Mouse (Mus musculus): Measurements from ENCODE around the gene Gng7. TPM values are rescaled to one million over a fixed set of nuclear protein-coding genes. Genes with fewer than 3 reads are reported as not detected.

Gene Gng7
- total RNA-seq, 2 experiments from 2014 or later: 0.13 to 0.34 TPM

DNA sequence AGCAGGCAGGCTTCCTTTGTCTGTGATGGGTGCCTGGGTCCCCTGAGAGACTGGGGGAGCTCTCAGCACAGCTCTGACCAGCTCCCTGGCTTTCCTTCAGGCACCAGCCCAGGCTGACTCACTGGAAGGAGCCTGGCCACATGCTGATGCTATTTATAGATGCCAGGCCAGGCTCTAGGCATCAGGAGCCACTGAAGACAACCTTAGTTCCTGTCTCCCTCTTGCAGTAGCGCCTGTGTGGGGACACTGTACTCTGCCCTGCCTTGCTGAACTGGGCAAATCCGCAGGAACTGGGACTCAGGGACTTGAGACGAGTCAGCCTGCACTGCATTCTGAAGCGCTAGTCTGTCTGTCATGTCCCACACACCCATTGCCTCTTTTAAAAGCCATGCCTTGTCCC is 12.6 kb upstream of the Gng7 start:
- no peak for DNase-seq (ENCODE audit: low spot score)
- intact Hi-C loops (cut with DNase I): no loop called here

DNA sequence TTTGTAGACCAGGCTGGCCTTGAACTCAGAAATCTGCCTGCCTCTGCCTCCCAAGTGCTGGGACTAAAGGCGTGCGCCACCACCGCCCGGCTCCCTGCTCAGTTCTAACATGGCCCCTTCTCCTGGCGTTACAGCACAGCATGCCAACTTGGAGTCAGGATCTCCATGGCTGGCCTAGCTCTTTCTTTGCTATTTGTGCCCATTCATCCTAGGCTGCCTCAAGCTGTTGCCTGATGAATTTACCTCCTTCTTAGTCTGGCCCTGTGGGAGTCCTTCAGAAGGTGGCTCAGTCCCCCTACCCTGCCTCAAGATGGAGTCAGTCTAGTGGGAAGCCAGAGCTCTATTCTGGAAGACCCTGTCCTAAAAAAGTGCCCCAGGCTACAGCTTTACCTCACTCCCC is 12.1 kb upstream of the Gng7 start:
- intact Hi-C loops (cut with DNase I): no loop called here
- DNase-seq (ENCODE audit: low spot score): no peak

DNA sequence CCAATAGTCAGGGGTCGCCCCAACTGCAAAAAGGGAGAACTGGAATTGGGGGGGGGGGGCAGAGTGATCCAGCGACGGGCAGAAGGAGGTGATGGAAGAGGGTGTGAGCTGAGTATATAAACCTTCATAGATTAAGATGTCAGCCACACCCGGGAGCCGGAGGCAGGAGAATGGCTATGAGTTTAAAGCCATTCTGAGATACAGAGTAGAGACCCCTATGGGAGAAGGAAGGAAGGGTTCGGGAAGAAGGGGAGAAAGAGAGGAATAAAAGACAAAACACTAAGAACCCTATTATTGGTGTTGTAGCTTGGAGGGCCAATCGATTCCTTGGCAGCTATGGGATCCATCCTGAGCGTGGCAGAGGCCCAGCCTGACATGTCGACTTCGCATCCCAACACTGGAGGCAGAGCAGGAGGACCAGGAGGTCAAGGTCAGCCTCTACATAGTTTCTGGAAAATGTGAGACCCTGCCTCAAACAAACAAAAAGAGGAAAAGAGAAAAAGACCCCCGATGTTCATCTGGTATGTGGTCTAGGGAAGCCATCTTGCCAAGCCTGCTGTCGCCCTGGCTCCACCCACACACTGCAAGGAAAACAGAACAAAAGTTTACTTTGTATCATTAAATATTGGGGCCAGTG is 11.0 kb upstream of the Gng7 start, which contains the start of gene Diras1:
Gene Diras1, minus strand, starts transcription at position 24 of the 637 bp plus-strand sequence.
- intact Hi-C loops (cut with DNase I): no loop called here
- DNase-seq (ENCODE audit: low spot score): no peak

DNA sequence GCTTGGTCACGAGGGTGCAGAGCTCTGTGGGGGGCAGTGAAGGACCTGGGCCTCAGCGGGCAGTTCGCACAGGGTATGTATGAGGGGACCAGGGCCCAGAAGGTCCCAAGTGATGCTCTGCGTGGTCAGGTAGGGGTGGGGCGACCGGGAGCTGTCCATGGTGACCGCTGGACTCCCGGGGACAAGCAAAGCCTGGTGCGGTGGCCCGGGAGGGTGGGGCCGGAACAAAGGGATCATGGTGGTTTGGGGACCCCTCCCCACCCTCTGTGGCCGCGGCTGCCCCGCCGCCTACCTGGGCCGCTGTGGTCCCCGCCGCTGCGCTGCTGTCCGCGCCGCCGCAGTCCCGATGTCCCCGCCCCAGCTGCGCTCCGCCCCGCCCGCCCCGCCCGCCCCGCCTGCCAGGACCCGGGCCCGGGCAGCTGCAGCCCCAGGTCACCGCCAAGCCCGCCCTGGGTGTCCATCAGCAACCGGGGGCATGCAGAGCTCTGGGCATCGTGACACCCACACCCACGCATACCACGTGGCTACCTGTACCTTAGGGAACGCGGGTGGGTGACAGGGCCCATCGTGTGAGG is 10.4 kb upstream of the Gng7 start:
- intact Hi-C loops (cut with DNase I): no loop called here
- no peak for DNase-seq (ENCODE audit: low spot score)

DNA sequence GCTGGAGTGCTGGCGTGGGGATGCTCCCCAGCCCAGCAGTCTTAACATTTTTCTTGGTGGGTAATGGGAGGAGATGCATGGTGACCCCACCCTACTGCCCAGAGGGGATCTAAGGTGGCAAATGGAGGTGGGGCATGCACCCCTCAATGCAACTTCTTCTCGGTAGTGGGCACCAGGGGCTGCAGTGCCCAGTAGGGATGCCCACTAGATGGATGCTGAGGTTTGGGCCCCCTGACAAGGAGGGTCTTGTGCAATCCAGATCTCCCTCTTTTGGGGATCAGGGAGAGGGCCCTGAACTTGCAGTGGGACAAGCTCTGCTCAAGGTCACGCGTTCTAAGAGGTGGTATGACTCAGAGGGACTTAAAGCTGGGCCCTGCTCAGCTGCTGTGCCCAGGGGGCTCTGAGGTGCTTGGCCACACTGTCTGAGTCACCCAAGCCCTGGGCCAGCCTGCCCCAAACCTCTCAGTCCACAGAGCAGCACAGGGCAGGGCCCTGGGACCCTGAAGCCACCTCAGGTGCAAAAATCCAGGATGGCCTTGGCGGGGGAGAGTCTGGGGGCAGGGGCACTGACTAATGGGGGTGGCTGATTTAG is 9.7 kb upstream of the Gng7 start:
- no peak for DNase-seq (ENCODE audit: low spot score)
- intact Hi-C loops (cut with DNase I): no loop called here

DNA sequence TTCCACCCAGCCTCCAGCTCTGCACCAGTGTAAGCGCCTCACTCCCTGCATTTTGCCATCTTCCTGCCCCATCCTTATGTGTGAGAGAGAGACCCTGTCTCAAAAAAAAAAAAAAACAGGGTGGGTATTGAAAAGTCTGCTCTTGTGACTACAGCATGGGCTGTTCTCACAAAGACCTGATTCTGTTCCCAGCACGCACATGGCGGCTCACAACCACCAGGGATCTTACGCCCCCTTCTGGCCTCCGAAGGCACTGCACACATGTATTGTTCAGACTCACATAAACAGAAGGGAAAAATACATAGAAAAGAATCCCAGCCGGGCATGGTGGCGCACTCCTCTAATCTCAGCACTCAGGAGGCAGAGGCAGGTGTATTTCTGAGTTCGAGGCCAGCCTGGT is 8.0 kb upstream of the Gng7 start:
- intact Hi-C loops (cut with DNase I): no loop called here
- no peak for DNase-seq (ENCODE audit: low spot score)

DNA sequence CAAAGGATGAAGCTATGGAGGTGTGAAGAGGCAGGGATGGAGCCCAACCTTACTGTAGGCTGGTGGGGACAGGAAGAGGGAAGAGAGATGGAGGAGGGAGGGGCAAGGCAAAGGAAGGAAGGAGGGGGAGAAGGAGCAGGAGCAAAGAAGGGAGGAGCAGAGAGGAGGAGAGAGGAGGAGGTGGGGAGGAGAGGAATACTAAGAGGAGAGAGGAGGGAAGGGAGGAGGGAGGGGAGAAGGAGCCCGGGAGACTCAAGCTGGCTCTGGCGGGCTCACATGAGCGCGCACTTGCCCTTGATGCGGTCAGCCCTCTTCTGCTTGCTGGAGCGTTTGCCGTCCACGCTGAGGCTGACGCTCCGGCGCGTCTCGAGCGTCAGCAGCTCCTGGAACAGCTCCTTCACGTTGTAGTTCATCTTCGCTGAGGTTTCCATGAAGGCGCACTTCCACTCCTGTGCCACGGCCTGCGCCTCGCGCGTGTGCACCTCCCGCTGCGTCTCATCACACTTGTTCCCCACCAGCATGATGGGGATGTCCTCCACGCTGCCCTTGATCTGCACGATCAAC is 6.9 kb upstream of the Gng7 start:
- DNase-seq (ENCODE audit: low spot score): no peak
- intact Hi-C loops (cut with DNase I): no loop called here

DNA sequence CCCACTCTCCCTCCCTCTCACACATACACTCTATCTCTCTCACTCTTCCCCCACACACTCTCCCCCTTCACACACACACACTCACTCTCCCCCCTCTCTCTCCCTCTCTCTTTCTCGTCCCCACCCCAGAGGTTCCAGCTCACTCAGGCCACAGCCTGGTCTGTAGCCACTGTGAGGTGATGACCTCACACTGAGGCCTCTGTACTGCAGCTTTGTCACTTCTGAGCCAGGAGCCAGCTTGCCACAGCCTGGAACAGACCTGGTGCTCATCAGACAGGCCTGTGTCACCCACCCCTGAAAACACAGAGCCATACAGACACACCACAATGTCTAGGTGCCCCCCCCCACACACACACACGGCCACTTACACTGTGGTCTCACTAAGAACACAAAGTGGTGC is 5.5 kb upstream of the Gng7 start:
- no peak for DNase-seq (ENCODE audit: low spot score)

DNA sequence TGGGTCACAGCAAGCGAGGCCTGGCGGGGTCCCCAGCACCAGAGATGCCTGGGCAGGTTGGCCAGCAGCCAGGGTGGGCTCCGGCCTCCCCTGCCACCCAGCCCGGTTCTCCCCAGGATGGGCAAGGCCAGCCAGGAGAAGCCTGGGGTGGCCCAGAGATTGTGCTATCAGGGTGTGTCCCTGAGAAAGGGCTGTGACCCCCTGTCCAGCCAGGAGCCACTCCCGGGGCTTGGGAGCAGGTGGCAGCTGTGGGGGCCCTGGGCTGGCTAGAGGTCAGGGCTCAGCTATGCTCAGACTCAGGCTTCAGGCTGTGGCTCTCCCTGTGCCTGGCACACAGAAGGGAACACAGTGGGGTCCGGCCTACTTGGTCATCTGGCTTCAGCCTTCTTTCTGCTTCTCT is 4.9 kb upstream of the Gng7 start:
- intact Hi-C loops (cut with DNase I): loop anchor here (5.0 kb wide), 1 partner anchor 158 kb away; the partner anchor contains the start of gene Eef2
- no peak for DNase-seq (ENCODE audit: low spot score)

More for the DNA sequence above, 5.5 kb upstream of the Gng7 start:
- intact Hi-C loops (cut with DNase I): no loop called here

DNA sequence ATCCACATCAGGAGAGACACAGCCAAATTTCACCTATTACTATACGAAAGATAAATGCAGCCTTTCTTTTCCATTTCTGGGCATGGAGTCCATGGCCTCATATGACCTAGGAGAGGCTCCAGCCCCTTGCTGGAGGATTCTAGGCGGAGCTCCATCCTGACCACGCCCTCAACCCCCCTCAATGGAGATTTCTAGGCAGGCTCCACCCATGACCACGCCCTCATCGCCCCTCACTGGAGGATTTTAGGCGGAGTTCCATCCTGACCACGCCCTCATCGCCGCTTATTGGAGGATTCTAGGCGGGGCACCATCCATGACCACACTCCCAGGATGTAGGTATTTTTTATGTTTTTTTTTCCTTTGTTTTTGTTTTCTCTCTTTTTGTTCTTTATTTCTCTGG is 3.6 kb upstream of the Gng7 start:
- intact Hi-C loops (cut with DNase I): loop anchor here (5.0 kb wide), 1 partner anchor 159 kb away; the partner anchor contains the start of gene Eef2

DNA sequence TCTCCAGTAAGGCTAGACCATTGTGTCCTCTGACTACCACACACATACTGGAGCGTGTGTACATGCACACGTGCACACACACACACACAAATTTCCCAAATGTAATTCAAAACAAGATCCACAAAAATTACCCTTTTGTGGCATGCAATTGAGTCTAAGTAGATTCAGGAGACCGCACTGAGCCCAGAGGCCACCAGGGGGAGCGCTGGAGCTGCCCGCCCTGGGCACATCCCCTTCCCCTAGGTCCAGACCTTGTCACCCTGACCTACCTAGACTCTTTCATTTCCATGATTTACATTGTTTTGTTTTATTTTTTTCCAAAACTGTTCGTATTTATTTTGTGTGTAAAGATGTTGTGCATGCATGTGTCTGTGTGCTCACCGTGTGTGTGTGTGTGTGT is 1.9 kb upstream of the Gng7 start:
- intact Hi-C loops (cut with DNase I): loop anchor here (1.0 to 5.0 kb wide), 3 partner anchors 24 to 161 kb away; partner anchors contain the start of gene Eef2
- DNase-seq (ENCODE audit: low spot score): no peak

More for the DNA sequence above, 3.6 kb upstream of the Gng7 start:
- no peak for DNase-seq (ENCODE audit: low spot score)

DNA sequence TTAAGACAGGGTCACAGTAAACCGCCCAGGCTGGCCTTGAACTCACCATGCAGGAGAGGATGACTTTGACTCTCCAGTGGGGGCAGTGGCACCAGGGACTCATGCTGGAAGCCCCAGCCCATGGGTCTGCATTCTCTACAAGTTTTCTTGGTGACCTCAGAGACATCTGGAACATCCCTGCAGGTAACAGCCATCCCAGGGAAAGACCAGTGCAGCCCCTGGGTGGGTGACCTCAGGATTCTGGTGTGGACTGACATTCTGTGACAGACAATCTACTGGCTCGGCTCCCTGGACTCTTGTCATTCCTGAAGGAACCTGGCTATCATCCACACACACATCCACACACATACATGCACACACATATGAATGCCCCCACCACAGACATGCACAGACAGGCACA is 921 bp upstream of the Gng7 start:
- DNase-seq (ENCODE audit: low spot score): no peak
- intact Hi-C loops (cut with DNase I): loop anchor here (2.0 to 5.0 kb wide), 2 partner anchors 25 to 162 kb away; partner anchors contain the start of gene Eef2

DNA sequence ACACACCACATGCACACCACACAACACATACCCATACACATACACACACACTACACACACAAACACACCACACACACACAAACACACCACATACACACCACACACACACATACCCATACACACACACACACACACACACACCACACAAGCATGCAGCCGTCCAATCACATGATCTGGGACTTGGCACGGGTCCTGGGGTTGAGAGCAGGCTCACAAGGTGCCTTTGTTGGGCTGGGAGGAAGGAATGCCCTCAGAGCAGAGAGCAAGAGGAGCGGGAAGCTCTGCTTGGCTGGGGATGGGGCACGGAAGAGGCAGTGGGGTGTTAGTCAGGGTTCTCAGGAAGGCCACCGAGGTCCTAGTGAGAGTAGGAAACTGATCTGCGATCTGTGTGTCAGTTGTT is 3.9 kb downstream of the Gng7 start:
- intact Hi-C loops (cut with DNase I): no loop called here
- no peak for DNase-seq (ENCODE audit: low spot score)

DNA sequence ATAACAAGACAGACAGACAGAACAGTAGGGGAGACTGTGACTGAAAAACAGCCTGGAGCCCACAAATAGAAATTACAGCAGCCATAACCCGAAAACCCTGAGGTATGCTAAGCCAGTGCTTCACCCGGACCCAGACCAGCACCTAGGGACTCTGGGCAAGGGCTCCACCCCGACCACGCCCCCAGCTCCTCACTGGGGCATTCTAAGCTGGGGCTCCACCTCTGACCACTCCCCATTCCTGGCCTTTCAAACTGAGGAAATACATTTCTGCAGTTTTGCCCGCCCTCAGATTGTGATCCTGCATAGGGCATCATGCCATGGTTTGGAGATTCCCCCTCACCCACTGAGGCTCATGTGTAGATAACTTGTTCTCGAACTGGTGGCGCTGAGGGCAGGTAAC is 7.5 kb downstream of the Gng7 start:
- intact Hi-C loops (cut with DNase I): no loop called here
- no peak for DNase-seq (ENCODE audit: low spot score)

DNA sequence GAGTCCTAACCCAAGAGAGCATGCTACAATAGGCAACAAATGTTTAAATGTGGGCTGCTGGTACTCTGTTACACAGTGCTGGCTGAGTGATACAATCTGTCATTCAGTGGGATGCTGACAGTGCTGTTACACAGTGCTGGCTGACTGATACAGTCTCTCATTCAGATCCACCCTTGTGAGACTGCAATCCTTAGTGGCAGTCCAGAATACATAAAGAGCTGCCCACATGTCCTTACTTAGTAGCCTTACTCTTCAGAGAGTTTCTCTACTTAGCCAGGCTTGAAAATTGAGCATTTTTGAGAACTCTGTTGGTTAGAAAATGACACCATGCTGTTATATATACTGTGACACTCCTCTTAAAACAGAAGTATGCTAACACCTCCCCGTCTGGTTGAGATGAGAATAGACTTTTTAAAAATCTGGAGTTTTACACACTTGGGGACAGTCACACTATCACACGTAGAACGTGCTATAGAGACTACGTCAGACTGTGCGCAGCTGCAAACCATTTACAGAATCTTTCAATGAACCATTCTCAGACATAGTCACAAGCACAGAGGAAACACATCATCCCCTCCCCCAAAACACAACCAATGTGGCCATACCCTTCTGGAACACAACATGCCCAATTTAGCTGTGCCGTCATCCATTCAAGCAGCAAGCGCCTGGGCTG is 8.6 kb downstream of the Gng7 start:
- intact Hi-C loops (cut with DNase I): no loop called here
- no peak for DNase-seq (ENCODE audit: low spot score)

DNA sequence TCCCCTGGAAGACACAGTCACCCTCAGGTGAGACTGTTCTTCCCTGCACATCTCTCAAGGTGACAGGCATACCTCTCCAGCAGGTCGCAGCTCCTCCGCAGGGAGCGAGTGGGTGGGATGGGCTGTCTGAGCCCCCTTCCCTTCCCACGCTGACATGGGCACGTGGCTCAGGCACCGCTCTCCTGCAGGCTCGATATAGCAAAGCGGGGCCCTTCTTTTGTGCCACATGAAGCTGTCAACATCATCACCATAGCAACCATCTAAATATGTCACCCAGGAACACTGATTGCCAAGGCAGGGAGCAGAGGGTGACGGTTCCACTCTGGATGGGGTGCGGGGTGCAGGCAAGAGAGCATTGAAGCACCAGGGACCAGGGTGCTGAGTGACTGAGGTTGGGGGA is 13.6 kb downstream of the Gng7 start:
- intact Hi-C loops (cut with DNase I): no loop called here
- DNase-seq (ENCODE audit: low spot score): no peak

DNA sequence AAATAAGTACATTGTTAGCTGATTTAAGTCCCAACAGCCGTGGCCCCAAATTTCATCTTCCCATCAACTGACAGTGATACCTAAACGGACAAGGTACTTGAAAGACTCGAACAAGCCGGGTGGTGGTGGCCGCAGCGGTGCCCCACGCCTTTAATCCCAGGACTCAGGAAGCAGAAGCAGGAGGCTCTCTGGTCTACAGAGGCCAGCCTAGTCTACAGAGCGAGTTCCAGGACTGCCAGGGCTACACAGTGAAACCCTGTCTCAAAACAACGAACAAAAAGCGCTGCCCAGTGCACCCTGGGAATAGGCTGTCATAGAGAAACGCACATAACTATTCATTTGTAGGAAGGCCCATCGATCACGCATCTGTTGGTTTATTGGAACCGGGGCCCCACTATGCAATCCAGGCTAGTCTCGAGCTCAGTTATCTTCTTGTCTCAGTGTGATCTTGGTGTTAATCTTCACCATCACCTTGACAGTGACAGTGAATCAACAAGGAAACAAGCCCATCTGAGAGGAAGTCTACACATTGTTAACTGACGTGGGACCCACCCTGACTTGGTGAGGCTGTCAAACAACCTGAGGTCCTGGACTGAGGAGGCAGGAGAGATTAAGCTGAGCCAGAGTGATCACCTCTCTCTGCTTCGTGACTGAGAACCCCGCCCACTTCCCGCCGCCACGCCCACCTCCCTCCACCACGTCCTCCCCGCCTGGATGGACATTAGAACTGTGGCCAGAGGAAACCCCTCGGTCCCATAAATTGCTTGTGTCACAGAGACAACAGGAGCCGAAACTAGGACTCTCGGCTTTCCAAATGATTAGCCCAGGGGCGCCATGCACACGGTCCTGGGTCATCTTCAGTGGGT is 14.3 kb downstream of the Gng7 start:
- intact Hi-C loops (cut with DNase I): no loop called here
- no peak for DNase-seq (ENCODE audit: low spot score)

DNA sequence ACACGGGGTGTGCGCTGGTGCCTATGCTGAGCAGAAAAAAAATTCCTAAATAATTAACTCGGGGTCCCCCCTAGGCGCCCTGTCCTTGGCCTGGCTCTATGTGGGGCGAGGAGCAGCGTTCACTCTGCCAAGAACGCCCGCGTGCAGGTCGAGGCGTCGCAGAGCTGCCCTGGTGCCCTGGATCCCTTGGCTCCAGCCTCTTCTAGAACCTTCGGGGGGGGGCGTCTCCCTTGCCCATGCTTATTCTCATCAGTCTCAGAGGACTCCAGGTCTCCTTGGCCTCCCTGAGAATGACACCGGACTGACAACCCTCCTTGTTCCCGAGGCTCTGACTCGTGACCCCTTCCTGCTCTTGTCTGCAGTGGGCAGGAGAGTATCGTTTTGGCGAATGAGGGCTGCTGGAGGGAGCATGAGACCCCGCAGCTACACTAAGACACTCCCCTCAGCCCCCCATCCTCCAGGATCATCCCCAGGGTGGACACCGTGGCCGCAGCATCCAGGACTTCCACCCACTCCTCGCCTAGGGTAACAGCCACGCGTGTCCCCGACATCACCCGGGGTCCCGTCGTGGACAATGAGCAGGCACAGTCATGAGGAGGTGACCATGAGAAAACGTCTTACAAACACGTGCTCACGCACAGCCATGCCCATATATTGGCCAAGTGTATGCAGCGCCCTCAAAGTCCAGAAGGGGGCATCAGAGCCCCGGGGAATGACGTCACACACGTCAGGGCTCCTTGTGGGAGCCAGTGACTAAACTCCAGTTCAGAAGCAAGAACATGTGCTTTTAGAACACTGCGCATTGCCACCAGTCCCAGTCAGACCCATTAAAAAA is 15.2 kb downstream of the Gng7 start:
- intact Hi-C loops (cut with DNase I): loop anchor here (1.0 to 5.0 kb wide), 5 partner anchors 42 to 252 kb away; no protein-coding TSS in a partner anchor

DNA sequence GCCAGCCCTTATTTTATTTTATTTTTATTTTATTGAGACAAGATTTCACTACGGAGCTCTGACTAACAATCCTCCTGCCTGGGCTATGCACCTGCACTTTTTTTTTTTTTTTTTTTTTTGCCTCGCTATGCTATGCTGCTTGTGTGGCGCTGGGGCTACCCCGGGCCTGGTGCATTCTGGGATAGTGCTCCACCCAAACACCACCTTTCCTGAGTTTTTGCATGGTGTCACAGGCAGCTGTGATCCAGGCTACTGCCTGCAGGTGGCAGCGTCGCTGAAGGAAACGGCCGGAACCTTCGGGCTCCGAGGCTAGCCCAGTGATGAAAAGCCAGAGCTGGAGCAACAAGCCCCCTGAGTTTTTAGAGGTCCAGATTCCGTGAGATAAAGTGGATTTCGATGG is 16.0 kb downstream of the Gng7 start:
- intact Hi-C loops (cut with DNase I): loop anchor here (1.0 to 5.0 kb wide), 5 partner anchors 43 to 251 kb away; no protein-coding TSS in a partner anchor
- DNase-seq (ENCODE audit: low spot score): no peak

More for the DNA sequence above, 15.2 kb downstream of the Gng7 start:
- DNase-seq (ENCODE audit: low spot score): peak; percentile 59

Data from heart, postnatal 25 days (tissue).